Mouse (Mus musculus): ENCODE data around the gene Fam117a. TPM values are rescaled to one million over a fixed set of nuclear protein-coding genes. Genes with fewer than 3 reads are reported as not detected.

The Fam117a gene
- polyA plus RNA-seq, 1 experiment from 2014 or later = 2.5 TPM

GRCm38 (mm10) chr11:95324181-95324580 is 12.6 kb upstream of the Fam117a start:
- ATAC-seq (ENCODE audit: low FRiP score, low TSS enrichment) (no peak), DNase-seq (peak; percentile 2)

GRCm38 (mm10) chr11:95325832-95326231 is 11.0 kb upstream of the Fam117a start:
- Histone ChIP-seq H3K4me3 (replicated peaks; ENCODE audit: low read depth, low read length) (no peak overlapping the region), H3K4me2 (ENCODE audit: low read length) (no peak overlapping the region), H3K27me3 (ENCODE audit: control insufficient read depth, insufficient read depth, low read length) (no peaks in the 10 kb centered on the region), H3K27ac (replicated peaks; ENCODE audit: low read depth, low read length) (no peak overlapping the region), H3K9me3 (ENCODE audit: control insufficient read depth, low read length) (no peaks in the 10 kb centered on the region), H3K36me3 (ENCODE audit: control insufficient read depth, insufficient read depth, low read length) (no peaks in the 10 kb centered on the region), H3K9ac (replicated peaks; ENCODE audit: low read length) (no peak overlapping the region), H3K4me1 (ENCODE audit: control insufficient read depth, insufficient read depth, low read length) (no peaks in the 10 kb centered on the region)
- DNase-seq = no peak
- no peak for ATAC-seq (ENCODE audit: low FRiP score, low TSS enrichment)
- 95% methylated on average over 4 of the region's 4 CpGs for WGBS

More at GRCm38 (mm10) chr11:95324181-95324580, 12.6 kb upstream of the Fam117a start:
- no peak overlapping the region for H3K4me3 ChIP-seq (replicated peaks; ENCODE audit: low read depth, low read length)
- H3K9ac ChIP-seq (replicated peaks; ENCODE audit: low read length) = no peak overlapping the region
- WGBS = 64% methylated on average over 10 of the region's 10 CpGs
- H3K9me3 ChIP-seq (ENCODE audit: control insufficient read depth, low read length) = no peaks in the 10 kb centered on the region
- H3K4me2 ChIP-seq (ENCODE audit: low read length) = no peak overlapping the region
- H3K27ac ChIP-seq (replicated peaks; ENCODE audit: low read depth, low read length) = no peak overlapping the region
- no peaks in the 10 kb centered on the region for H3K36me3 ChIP-seq (ENCODE audit: control insufficient read depth, insufficient read depth, low read length)
- H3K27me3 ChIP-seq (ENCODE audit: control insufficient read depth, insufficient read depth, low read length) = no peaks in the 10 kb centered on the region
- H3K4me1 ChIP-seq (ENCODE audit: control insufficient read depth, insufficient read depth, low read length) = no peaks in the 10 kb centered on the region

GRCm38 (mm10) chr11:95326243-95326642 is 10.6 kb upstream of the Fam117a start:
- no peak overlapping the region for H3K4me2 ChIP-seq (ENCODE audit: low read length)
- 81% methylated on average over 11 of the region's 11 CpGs for WGBS
- H3K4me1 ChIP-seq (ENCODE audit: control insufficient read depth, insufficient read depth, low read length) = no peaks in the 10 kb centered on the region
- no peak overlapping the region for H3K27ac ChIP-seq (replicated peaks; ENCODE audit: low read depth, low read length)
- DNase-seq = no peak
- no peaks in the 10 kb centered on the region for H3K9me3 ChIP-seq (ENCODE audit: control insufficient read depth, low read length)
- no peak overlapping the region for H3K4me3 ChIP-seq (replicated peaks; ENCODE audit: low read depth, low read length)
- no peaks in the 10 kb centered on the region for H3K36me3 ChIP-seq (ENCODE audit: control insufficient read depth, insufficient read depth, low read length)
- ATAC-seq (ENCODE audit: low FRiP score, low TSS enrichment) = no peak
- no peaks in the 10 kb centered on the region for H3K27me3 ChIP-seq (ENCODE audit: control insufficient read depth, insufficient read depth, low read length)
- no peak overlapping the region for H3K9ac ChIP-seq (replicated peaks; ENCODE audit: low read length)

GRCm38 (mm10) chr11:95328629-95329028 is 8.2 kb upstream of the Fam117a start:
- no peaks in the 10 kb centered on the region for H3K9me3 ChIP-seq (ENCODE audit: control insufficient read depth, low read length)
- DNase-seq = no peak
- no peak for ATAC-seq (ENCODE audit: low FRiP score, low TSS enrichment)
- H3K4me1 ChIP-seq (ENCODE audit: control insufficient read depth, insufficient read depth, low read length) = no peaks in the 10 kb centered on the region
- no peak overlapping the region for H3K4me2 ChIP-seq (ENCODE audit: low read length)
- H3K27ac ChIP-seq (replicated peaks; ENCODE audit: low read depth, low read length) = no peak overlapping the region
- H3K4me3 ChIP-seq (replicated peaks; ENCODE audit: low read depth, low read length) = no peak overlapping the region
- no peaks in the 10 kb centered on the region for H3K27me3 ChIP-seq (ENCODE audit: control insufficient read depth, insufficient read depth, low read length)
- 75% methylated on average over 5 of the region's 5 CpGs for WGBS
- no peak overlapping the region for H3K9ac ChIP-seq (replicated peaks; ENCODE audit: low read length)
- H3K36me3 ChIP-seq (ENCODE audit: control insufficient read depth, insufficient read depth, low read length) = no peaks in the 10 kb centered on the region

- ATAC-seq (ENCODE audit: low FRiP score, low TSS enrichment) = no peak
- H3K9me3 ChIP-seq (ENCODE audit: control insufficient read depth, low read length) = no peaks in the 10 kb centered on the region
- no peak overlapping the region for H3K9ac ChIP-seq (replicated peaks; ENCODE audit: low read length)
- WGBS = 71% methylated on average over 1 of the region's 1 CpGs
- H3K4me1 ChIP-seq (ENCODE audit: control insufficient read depth, insufficient read depth, low read length) = no peaks in the 10 kb centered on the region
- H3K27me3 ChIP-seq (ENCODE audit: control insufficient read depth, insufficient read depth, low read length) = no peaks in the 10 kb centered on the region
- DNase-seq = no peak
- no peak overlapping the region for H3K27ac ChIP-seq (replicated peaks; ENCODE audit: low read depth, low read length)
- no peaks in the 10 kb centered on the region for H3K36me3 ChIP-seq (ENCODE audit: control insufficient read depth, insufficient read depth, low read length)
- H3K4me3 ChIP-seq (replicated peaks; ENCODE audit: low read depth, low read length) = no peak overlapping the region
- H3K4me2 ChIP-seq (ENCODE audit: low read length) = no peak overlapping the region
Observed at GRCm38 (mm10) chr11:95330662-95331061, 6.2 kb upstream of the Fam117a start.

- Histone ChIP-seq H3K27ac (replicated peaks; ENCODE audit: low read depth, low read length) (no peak overlapping the region), H3K9ac (replicated peaks; ENCODE audit: low read length) (no peak overlapping the region), H3K36me3 (ENCODE audit: control insufficient read depth, insufficient read depth, low read length) (no peaks in the 10 kb centered on the region), H3K4me1 (ENCODE audit: control insufficient read depth, insufficient read depth, low read length) (peaks cover 8% of the 10 kb centered on the region; the same call in 1 of the 2 replicates), H3K9me3 (ENCODE audit: control insufficient read depth, low read length) (no peaks in the 10 kb centered on the region), H3K4me3 (replicated peaks; ENCODE audit: low read depth, low read length) (no peak overlapping the region), H3K4me2 (ENCODE audit: low read length) (no peak overlapping the region), H3K27me3 (ENCODE audit: control insufficient read depth, insufficient read depth, low read length) (peaks cover 12% of the 10 kb centered on the region)
- DNase-seq = no peak
- 61% methylated on average over 4 of the region's 4 CpGs for WGBS
- no peak for ATAC-seq (ENCODE audit: low FRiP score, low TSS enrichment)
Observed at GRCm38 (mm10) chr11:95333209-95333608, 3.6 kb upstream of the Fam117a start.

- Histone ChIP-seq H3K4me1 (ENCODE audit: control insufficient read depth, insufficient read depth, low read length) (peaks cover 8% of the 10 kb centered on the region; the same call in 1 of the 2 replicates), H3K4me2 (ENCODE audit: low read length) (no peak overlapping the region), H3K9me3 (ENCODE audit: control insufficient read depth, low read length) (no peaks in the 10 kb centered on the region), H3K4me3 (replicated peaks; ENCODE audit: low read depth, low read length) (no peak overlapping the region), H3K9ac (replicated peaks; ENCODE audit: low read length) (no peak overlapping the region), H3K27ac (replicated peaks; ENCODE audit: low read depth, low read length) (no peak overlapping the region), H3K36me3 (ENCODE audit: control insufficient read depth, insufficient read depth, low read length) (no peaks in the 10 kb centered on the region), H3K27me3 (ENCODE audit: control insufficient read depth, insufficient read depth, low read length) (peaks cover 13% of the 10 kb centered on the region)
- ATAC-seq (ENCODE audit: low FRiP score, low TSS enrichment) (no peak), DNase-seq (no peak)
- WGBS = 85% methylated on average over 9 of the region's 9 CpGs
Observed at GRCm38 (mm10) chr11:95333805-95334204, 3.0 kb upstream of the Fam117a start.

GRCm38 (mm10) chr11:95334448-95335060 is 2.3 kb upstream of the Fam117a start:
- DNase-seq (no peak), ATAC-seq (ENCODE audit: low FRiP score, low TSS enrichment) (no peak)
- no peak overlapping the region for H3K4me3 ChIP-seq (replicated peaks; ENCODE audit: low read depth, low read length)
- no peaks in the 10 kb centered on the region for H3K36me3 ChIP-seq (ENCODE audit: control insufficient read depth, insufficient read depth, low read length)
- H3K4me1 ChIP-seq (ENCODE audit: control insufficient read depth, insufficient read depth, low read length) = peaks cover 11% of the 10 kb centered on the region; the same call in 1 of the 2 replicates
- no peak overlapping the region for H3K4me2 ChIP-seq (ENCODE audit: low read length)
- 75% methylated on average over 5 of the region's 5 CpGs for WGBS
- H3K9ac ChIP-seq (replicated peaks; ENCODE audit: low read length) = no peak overlapping the region
- no peaks in the 10 kb centered on the region for H3K9me3 ChIP-seq (ENCODE audit: control insufficient read depth, low read length)
- H3K27me3 ChIP-seq (ENCODE audit: control insufficient read depth, insufficient read depth, low read length) = peaks cover 13% of the 10 kb centered on the region
- H3K27ac ChIP-seq (replicated peaks; ENCODE audit: low read depth, low read length) = no peak overlapping the region

- ATAC-seq (ENCODE audit: low FRiP score, low TSS enrichment) (peak; percentile 75), DNase-seq (peak; percentile 74)
- Histone ChIP-seq H3K4me3 (replicated peaks; ENCODE audit: low read depth, low read length) (peak overlapping the region; percentile 80), H3K36me3 (ENCODE audit: control insufficient read depth, insufficient read depth, low read length) (no peaks in the 10 kb centered on the region), H3K27ac (replicated peaks; ENCODE audit: low read depth, low read length) (no peak overlapping the region), H3K9me3 (ENCODE audit: control insufficient read depth, low read length) (no peaks in the 10 kb centered on the region), H3K27me3 (ENCODE audit: control insufficient read depth, insufficient read depth, low read length) (peaks cover 13% of the 10 kb centered on the region), H3K4me1 (ENCODE audit: control insufficient read depth, insufficient read depth, low read length) (peaks cover 11% of the 10 kb centered on the region; the same call in 1 of the 2 replicates), H3K4me2 (ENCODE audit: low read length) (peak overlapping the region; percentile 98), H3K9ac (replicated peaks; ENCODE audit: low read length) (peak overlapping the region; percentile 64)
- under 1% methylated on average over 50 of the region's 50 CpGs for WGBS
Observed at GRCm38 (mm10) chr11:95337129-95337813, 453 bp downstream of the Fam117a start.

All from midbrain, embryonic 14.5 days (tissue).